Mouse (Mus musculus) forelimb bud, embryonic 11.5 days (tissue): ENCODE measurements around the gene Igf1.

ENCODE experiments used
- DNase-seq: peaks from one replicate; pipeline ENCODE4 v3.0.0-alpha.2; 2012; ENCODE audit warnings: low read depth, low spot score

The Igf1 gene

GRCm38 (mm10) chr10:87895351-87895750, 37.3 kb downstream of the Igf1 start:
- no peak for DNase-seq

GRCm38 (mm10) chr10:87897331-87897730, 39.3 kb downstream of the Igf1 start:
- DNase-seq: no peak

- DNase-seq: peak; percentile 58
Measured at GRCm38 (mm10) chr10:87898826-87899225, 40.8 kb downstream of the Igf1 start.

- DNase-seq: no peak
Measured at GRCm38 (mm10) chr10:87901916-87902315, 43.9 kb downstream of the Igf1 start.

GRCm38 (mm10) chr10:87904324-87904723, 46.3 kb downstream of the Igf1 start:
- no peak for DNase-seq

GRCm38 (mm10) chr10:87905087-87905486, 47.0 kb downstream of the Igf1 start:
- no peak for DNase-seq

- DNase-seq: no peak
Measured at GRCm38 (mm10) chr10:87906121-87906520, 48.1 kb downstream of the Igf1 start.

- DNase-seq: no peak
Measured at GRCm38 (mm10) chr10:87906757-87907307, 48.8 kb downstream of the Igf1 start.

- no peak for DNase-seq
Measured at GRCm38 (mm10) chr10:87913852-87914251, 55.8 kb downstream of the Igf1 start.

GRCm38 (mm10) chr10:87914932-87915331, 56.9 kb downstream of the Igf1 start:
- no peak for DNase-seq

- no peak for DNase-seq
Measured at GRCm38 (mm10) chr10:87915782-87916181, 57.7 kb downstream of the Igf1 start.

- no peak for DNase-seq
Measured at GRCm38 (mm10) chr10:87922263-87922662, 64.2 kb downstream of the Igf1 start.

GRCm38 (mm10) chr10:87926564-87926963, 68.5 kb downstream of the Igf1 start:
- no peak for DNase-seq

- no peak for DNase-seq
Measured at GRCm38 (mm10) chr10:87927131-87927609, 69.1 kb downstream of the Igf1 start.

- DNase-seq: no peak
Measured at GRCm38 (mm10) chr10:87948192-87948591, 90.1 kb downstream of the Igf1 start.

- peak; percentile 24 for DNase-seq
Measured at GRCm38 (mm10) chr10:87971536-87971935, 113.5 kb downstream of the Igf1 start.

GRCm38 (mm10) chr10:87973911-87974631, 116.0 kb downstream of the Igf1 start:
- DNase-seq: no peak

GRCm38 (mm10) chr10:87985375-87985774, 127.3 kb downstream of the Igf1 start:
- no peak for DNase-seq

- DNase-seq: no peak
Measured at GRCm38 (mm10) chr10:87986201-87986600, 128.1 kb downstream of the Igf1 start.
